Mouse (Mus musculus): ENCODE data around the gene Dis3. TPM values are rescaled to one million over a fixed set of nuclear protein-coding genes. Genes with fewer than 3 reads are reported as not detected.

Dis3 gene
- polyA plus RNA-seq (2016; fragmentation: Nextera tagmentation; extraction: Ambion mirVana): 36.4 and 43.4 TPM in 2 replicates

DNA sequence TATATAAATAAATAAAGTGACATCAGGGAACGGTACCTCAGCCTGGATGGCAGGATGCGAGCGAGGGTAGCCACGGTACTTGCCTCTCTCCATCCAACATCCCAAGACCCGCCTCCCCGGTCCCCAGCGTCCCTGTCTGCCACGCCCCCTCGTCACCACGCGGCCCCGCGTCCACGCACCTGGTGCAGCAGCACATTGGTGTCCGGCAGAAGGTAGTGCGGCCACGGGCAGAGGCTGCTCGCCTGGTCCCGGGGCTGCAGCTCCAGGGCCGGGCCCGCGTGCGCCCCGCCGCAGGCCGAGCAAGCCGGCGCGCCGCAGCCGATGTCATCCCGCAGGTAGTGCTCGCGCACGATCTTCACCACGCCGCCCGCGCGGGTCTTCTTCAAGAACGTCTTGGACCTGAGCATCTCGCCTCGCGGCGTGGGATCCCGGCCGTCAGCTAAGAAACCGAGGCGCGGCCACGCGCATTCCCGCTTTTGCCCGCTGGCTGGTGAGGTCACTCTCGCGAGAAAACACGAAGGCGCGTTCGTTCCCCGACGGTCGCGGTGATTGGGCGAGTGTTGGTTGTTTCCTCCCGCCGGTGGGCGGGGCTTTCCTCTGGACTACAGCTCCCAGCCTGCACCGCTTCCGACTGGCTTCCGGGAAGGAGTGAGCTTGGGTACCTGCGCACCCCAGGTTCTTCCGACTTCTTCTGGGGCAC, at the start of gene Dis3, which contains the start of gene Pibf1:
TSS of gene Dis3 (minus strand) at position 504 of the 700 bp plus-strand sequence.
TSS of gene Pibf1 (plus strand) at position 158 of the 700 bp plus-strand sequence.
- H3K9ac ChIP-seq: peak within 1 kb of the TSS; percentile 95
- peaks cover 14% of the 10 kb centered on the region for H3K4me1 ChIP-seq
- WGBS: under 1% methylated on average over 73 of the region's 73 CpGs
- peak; percentile 100 for ATAC-seq (ENCODE audit: low FRiP score)
- H3K4me2 ChIP-seq (replicated peaks): peak within 1 kb of the TSS; percentile 75
- H3K9me3 ChIP-seq (replicated peaks): no peaks in the 10 kb centered on the region
- no peaks in the 10 kb centered on the region for H3K27me3 ChIP-seq
- peak within 1 kb of the TSS; percentile 95 for H3K4me3 ChIP-seq
- peaks cover 46% of the 10 kb centered on the region for H3K36me3 ChIP-seq
- peak within 1 kb of the TSS; percentile 84 for H3K27ac ChIP-seq

- H3K4me3 ChIP-seq: no peak overlapping the region
- no peaks in the 10 kb centered on the region for H3K27me3 ChIP-seq
- no peak for ATAC-seq (ENCODE audit: low FRiP score)
- 0 out of 2 replicates have a peak, but pooled peaks cover 14% of the 10 kb centered on the region for H3K36me3 ChIP-seq
- H3K9me3 ChIP-seq (replicated peaks): no peaks in the 10 kb centered on the region
- H3K4me1 ChIP-seq: peaks cover 3% of the 10 kb centered on the region; the same call in 1 of the 2 replicates
- H3K4me2 ChIP-seq (replicated peaks): no peak overlapping the region
- WGBS: 58% methylated on average over 1 of the region's 1 CpGs
- H3K9ac ChIP-seq: no peak overlapping the region
- H3K27ac ChIP-seq: no peak overlapping the region
Measured at GRCm38 (mm10) chr14:99146841-99147240, 47.3 kb upstream of the Dis3 start.

GRCm38 (mm10) chr14:99141786-99142633, 42.4 kb upstream of the Dis3 start:
- Histone ChIP-seq H3K4me3 (no peak overlapping the region), H3K27ac (no peak overlapping the region), H3K4me1 (peaks cover 3% of the 10 kb centered on the region; the same call in 1 of the 2 replicates), H3K9me3 (replicated peaks) (no peaks in the 10 kb centered on the region), H3K27me3 (no peaks in the 10 kb centered on the region), H3K4me2 (replicated peaks) (no peak overlapping the region), H3K36me3 (peaks cover 13% of the 10 kb centered on the region), H3K9ac (no peak overlapping the region)
- ATAC-seq (ENCODE audit: low FRiP score): peak; percentile 91
- 21% methylated on average over 15 of the region's 15 CpGs for WGBS

GRCm38 (mm10) chr14:99140036-99140435, 40.5 kb upstream of the Dis3 start:
- no peaks in the 10 kb centered on the region for H3K27me3 ChIP-seq
- no peak overlapping the region for H3K27ac ChIP-seq
- no peak overlapping the region for H3K9ac ChIP-seq
- 94% methylated on average over 2 of the region's 2 CpGs for WGBS
- peaks cover 23% of the 10 kb centered on the region for H3K36me3 ChIP-seq
- no peak overlapping the region for H3K4me2 ChIP-seq (replicated peaks)
- H3K4me1 ChIP-seq: peaks cover 3% of the 10 kb centered on the region; the same call in 1 of the 2 replicates
- ATAC-seq (ENCODE audit: low FRiP score): no peak
- H3K4me3 ChIP-seq: no peak overlapping the region
- no peaks in the 10 kb centered on the region for H3K9me3 ChIP-seq (replicated peaks)

GRCm38 (mm10) chr14:99136297-99136696, 36.7 kb upstream of the Dis3 start:
- peaks cover 19% of the 10 kb centered on the region for H3K36me3 ChIP-seq
- no peak overlapping the region for H3K27ac ChIP-seq
- no peaks in the 10 kb centered on the region for H3K9me3 ChIP-seq (replicated peaks)
- no peak overlapping the region for H3K9ac ChIP-seq
- ATAC-seq (ENCODE audit: low FRiP score): no peak
- WGBS: 93% methylated on average over 16 of the region's 16 CpGs
- no peaks in the 10 kb centered on the region for H3K4me1 ChIP-seq
- H3K4me2 ChIP-seq (replicated peaks): no peak overlapping the region
- no peak overlapping the region for H3K4me3 ChIP-seq
- no peaks in the 10 kb centered on the region for H3K27me3 ChIP-seq

DNA sequence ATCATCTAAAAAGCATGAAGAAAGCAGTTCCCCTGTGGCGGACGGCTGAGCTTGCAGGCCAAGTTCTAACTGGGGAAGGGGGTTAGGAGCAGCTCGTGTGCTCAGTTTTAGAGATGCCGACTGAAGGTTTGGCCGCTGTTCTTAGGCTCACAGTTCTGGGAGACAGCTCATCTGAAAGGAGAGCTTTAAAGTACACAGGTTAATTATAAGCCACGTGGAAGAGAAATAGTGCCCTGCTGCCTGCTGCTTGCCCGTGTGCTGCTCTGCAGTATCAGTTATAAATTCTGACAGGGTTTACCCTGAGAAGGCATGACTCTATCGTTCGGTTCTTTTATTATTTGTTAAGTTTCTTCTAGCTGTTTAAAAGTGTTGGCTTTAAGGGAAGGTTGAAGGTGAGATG, 36.2 kb upstream of the Dis3 start:
- no peak for ATAC-seq (ENCODE audit: low FRiP score)
- 92% methylated on average over 9 of the region's 9 CpGs for WGBS
- no peak overlapping the region for H3K9ac ChIP-seq
- H3K4me1 ChIP-seq: no peaks in the 10 kb centered on the region
- no peaks in the 10 kb centered on the region for H3K27me3 ChIP-seq
- no peaks in the 10 kb centered on the region for H3K9me3 ChIP-seq (replicated peaks)
- H3K27ac ChIP-seq: no peak overlapping the region
- peaks cover 23% of the 10 kb centered on the region for H3K36me3 ChIP-seq
- H3K4me3 ChIP-seq: no peak overlapping the region
- H3K4me2 ChIP-seq (replicated peaks): no peak overlapping the region

GRCm38 (mm10) chr14:99134048-99134447, 34.5 kb upstream of the Dis3 start:
- WGBS: 90% methylated on average over 2 of the region's 2 CpGs
- no peak for ATAC-seq (ENCODE audit: low FRiP score)
- H3K9me3 ChIP-seq (replicated peaks): no peaks in the 10 kb centered on the region

GRCm38 (mm10) chr14:99129050-99129449, 29.5 kb upstream of the Dis3 start:
- no peak overlapping the region for H3K9ac ChIP-seq
- WGBS: 93% methylated on average over 2 of the region's 2 CpGs
- no peak for ATAC-seq (ENCODE audit: low FRiP score)

More at GRCm38 (mm10) chr14:99134048-99134447, 34.5 kb upstream of the Dis3 start:
- peaks cover 29% of the 10 kb centered on the region for H3K36me3 ChIP-seq
- no peak overlapping the region for H3K4me3 ChIP-seq
- no peak overlapping the region for H3K27ac ChIP-seq
- no peak overlapping the region for H3K9ac ChIP-seq
- H3K4me2 ChIP-seq (replicated peaks): no peak overlapping the region
- no peaks in the 10 kb centered on the region for H3K27me3 ChIP-seq
- no peaks in the 10 kb centered on the region for H3K4me1 ChIP-seq

GRCm38 (mm10) chr14:99127509-99127908, 27.9 kb upstream of the Dis3 start:
- Histone ChIP-seq H3K9me3 (replicated peaks) (no peaks in the 10 kb centered on the region), H3K27ac (no peak overlapping the region), H3K4me2 (replicated peaks) (no peak overlapping the region), H3K4me1 (no peaks in the 10 kb centered on the region), H3K36me3 (peaks cover 10% of the 10 kb centered on the region), H3K27me3 (no peaks in the 10 kb centered on the region), H3K4me3 (no peak overlapping the region), H3K9ac (no peak overlapping the region)
- ATAC-seq (ENCODE audit: low FRiP score): no peak
- WGBS: 75% methylated on average over 1 of the region's 1 CpGs

More at GRCm38 (mm10) chr14:99129050-99129449, 29.5 kb upstream of the Dis3 start:
- Histone ChIP-seq H3K27ac (no peak overlapping the region), H3K4me1 (no peaks in the 10 kb centered on the region), H3K27me3 (no peaks in the 10 kb centered on the region), H3K4me2 (replicated peaks) (no peak overlapping the region), H3K9me3 (replicated peaks) (no peaks in the 10 kb centered on the region), H3K4me3 (no peak overlapping the region), H3K36me3 (peaks cover 10% of the 10 kb centered on the region)

- H3K27me3 ChIP-seq: no peaks in the 10 kb centered on the region
- WGBS: 91% methylated on average over 4 of the region's 4 CpGs
- no peaks in the 10 kb centered on the region for H3K4me1 ChIP-seq
- no peak overlapping the region for H3K4me3 ChIP-seq
- no peak overlapping the region for H3K4me2 ChIP-seq (replicated peaks)
- no peak overlapping the region for H3K9ac ChIP-seq
- no peaks in the 10 kb centered on the region for H3K9me3 ChIP-seq (replicated peaks)
- no peak for ATAC-seq (ENCODE audit: low FRiP score)
- H3K36me3 ChIP-seq: peaks cover 15% of the 10 kb centered on the region
- no peak overlapping the region for H3K27ac ChIP-seq
Measured at GRCm38 (mm10) chr14:99126713-99127112, 27.1 kb upstream of the Dis3 start.

- no peaks in the 10 kb centered on the region for H3K9me3 ChIP-seq (replicated peaks)
- H3K4me1 ChIP-seq: no peaks in the 10 kb centered on the region
- no peak for ATAC-seq (ENCODE audit: low FRiP score)
- H3K4me2 ChIP-seq (replicated peaks): no peak overlapping the region
- 85% methylated on average over 4 of the region's 4 CpGs for WGBS
- no peak overlapping the region for H3K9ac ChIP-seq
- peaks cover 6% of the 10 kb centered on the region; the same call in 1 of the 2 replicates for H3K36me3 ChIP-seq
- H3K4me3 ChIP-seq: no peak overlapping the region
- no peak overlapping the region for H3K27ac ChIP-seq
- H3K27me3 ChIP-seq: no peaks in the 10 kb centered on the region
Measured at GRCm38 (mm10) chr14:99124076-99124475, 24.5 kb upstream of the Dis3 start.

DNA sequence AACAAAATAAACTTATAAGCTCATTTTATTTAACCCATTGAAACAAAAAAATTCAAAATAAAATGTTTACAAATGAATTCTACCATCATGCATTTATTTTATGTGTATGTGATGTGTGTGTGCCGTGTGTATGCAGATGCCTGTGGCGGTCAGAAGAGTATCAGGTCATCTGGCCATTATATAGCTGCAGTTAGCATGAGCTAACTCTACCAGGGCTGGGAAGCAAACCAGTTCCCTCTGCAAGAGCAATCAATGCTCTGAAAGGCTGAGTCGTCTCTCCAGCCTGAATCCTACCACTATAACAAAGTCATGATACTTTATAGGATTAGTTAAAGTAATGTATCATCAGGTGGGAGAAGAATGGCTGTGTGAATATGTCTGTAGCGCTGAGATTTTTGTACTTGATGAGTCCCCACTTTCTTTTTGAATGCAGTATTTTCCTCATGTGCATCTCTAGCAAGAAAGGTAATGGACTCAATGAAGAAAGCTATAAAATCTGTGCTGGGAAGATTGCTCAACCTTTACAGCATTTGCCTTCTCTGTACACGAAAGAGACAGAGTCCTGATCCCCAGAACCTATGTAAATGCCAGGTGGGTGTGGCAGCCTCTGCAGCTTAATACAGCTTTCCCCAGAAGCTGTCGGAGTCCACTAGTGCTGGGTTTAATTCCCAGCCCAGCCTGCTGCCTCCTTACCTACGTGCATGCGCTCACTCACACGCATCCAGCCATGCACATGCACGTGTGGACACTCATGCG, 22.2 kb upstream of the Dis3 start:
- WGBS: 91% methylated on average over 11 of the region's 11 CpGs
- Histone ChIP-seq H3K4me1 (no peaks in the 10 kb centered on the region), H3K9ac (no peak overlapping the region), H3K27ac (no peak overlapping the region), H3K4me3 (no peak overlapping the region), H3K36me3 (peaks cover 10% of the 10 kb centered on the region), H3K27me3 (no peaks in the 10 kb centered on the region), H3K9me3 (replicated peaks) (no peaks in the 10 kb centered on the region), H3K4me2 (replicated peaks) (no peak overlapping the region)
- no peak for ATAC-seq (ENCODE audit: low FRiP score)
